Mouse (Mus musculus) cerebellum, postnatal 4 days (tissue): ENCODE results near the gene Gid8.

ENCODE experiments used
- DNase-seq, 2 experiments: peaks; one replicate each; pipeline ENCODE4 v3.0.0; 2022; ENCODE audit warnings: low spot score in 2 of 2, mixed read lengths in 1 of 2

The Gid8 gene

GRCm38 (mm10) chr2:180709923-180710272 lies at the start of gene Gid8, which contains the start of gene Dido1:
Gid8 (plus strand) TSS chr2:180710117.
Dido1 (minus strand) TSS chr2:180709999.
- DNase-seq: peak; percentile 93 to 95

- DNase-seq: no peak
These were observed 49.4 kb upstream of the Gid8 start for GRCm38 (mm10) chr2:180660521-180660920.

- no peak for DNase-seq
These were observed 47.9 kb upstream of the Gid8 start for GRCm38 (mm10) chr2:180662008-180662407.

- no peak for DNase-seq
These were observed 33.2 kb upstream of the Gid8 start for GRCm38 (mm10) chr2:180676706-180677105.

GRCm38 (mm10) chr2:180678609-180679140 lies 31.2 kb upstream of the Gid8 start:
- peak in 1 of 2 experiments; percentile 56 for DNase-seq

- DNase-seq: no peak
These were observed 28.7 kb upstream of the Gid8 start for GRCm38 (mm10) chr2:180681225-180681624.

- DNase-seq: no peak
These were observed 26.4 kb upstream of the Gid8 start for GRCm38 (mm10) chr2:180683524-180683923.

GRCm38 (mm10) chr2:180684031-180684430 lies 25.9 kb upstream of the Gid8 start:
- DNase-seq: no peak

GRCm38 (mm10) chr2:180689841-180690240 lies 20.1 kb upstream of the Gid8 start:
- no peak for DNase-seq

- DNase-seq: no peak
These were observed 17.3 kb upstream of the Gid8 start for GRCm38 (mm10) chr2:180692630-180693029.

- no peak for DNase-seq
These were observed 14.7 kb upstream of the Gid8 start for GRCm38 (mm10) chr2:180695176-180695575.

- no peak for DNase-seq
These were observed 9.5 kb upstream of the Gid8 start for GRCm38 (mm10) chr2:180700457-180700856.

GRCm38 (mm10) chr2:180701053-180701766 lies 8.7 kb upstream of the Gid8 start:
- no peak for DNase-seq

- DNase-seq: peak; percentile 81 to 92
These were observed 7.9 kb upstream of the Gid8 start for GRCm38 (mm10) chr2:180701767-180702621.

GRCm38 (mm10) chr2:180702701-180703149 lies 7.2 kb upstream of the Gid8 start:
- DNase-seq: no peak

GRCm38 (mm10) chr2:180703175-180703574 lies 6.7 kb upstream of the Gid8 start:
- no peak for DNase-seq

- DNase-seq: no peak
These were observed 6.1 kb upstream of the Gid8 start for GRCm38 (mm10) chr2:180703645-180704359.

- DNase-seq: no peak
These were observed 5.3 kb upstream of the Gid8 start for GRCm38 (mm10) chr2:180704591-180704990.

- DNase-seq: no peak
These were observed 4.9 kb upstream of the Gid8 start for GRCm38 (mm10) chr2:180705066-180705465.

- no peak for DNase-seq
These were observed 3.9 kb upstream of the Gid8 start for GRCm38 (mm10) chr2:180705975-180706374.

GRCm38 (mm10) chr2:180709023-180709922 lies 644 bp upstream of the Gid8 start:
- no peak for DNase-seq
